Mouse (Mus musculus): ENCODE results near the gene Amot. TPM values are rescaled to one million over a fixed set of nuclear protein-coding genes. Genes with fewer than 3 reads are reported as not detected.
A peak's percentile ranks its signal among the peaks of the same experiment; 100 is the strongest.

Gene Amot
- polyA plus RNA-seq, 1 experiment from 2014 or later = 17.5 TPM

- no peak overlapping the region for H3K9ac ChIP-seq (ENCODE audit: low read length)
- no peak overlapping the region for H3K4me2 ChIP-seq (ENCODE audit: low read depth, low read length, severe bottlenecking)
- H3K4me1 ChIP-seq (replicated peaks; ENCODE audit: control insufficient read depth, insufficient read depth, low read length) = no peaks in the 10 kb centered on the region
- DNase-seq (ENCODE audit: low spot score) (no peak), ATAC-seq (replicated peaks; ENCODE audit: low FRiP score) (no peak)
- H3K27ac ChIP-seq (ENCODE audit: low read depth, low read length) = no peak overlapping the region
- H3K27me3 ChIP-seq (ENCODE audit: control insufficient read depth, insufficient read depth, low read length) = no peaks in the 10 kb centered on the region
- 87% methylated on average over 5 of the region's 5 CpGs for WGBS
- H3K9me3 ChIP-seq (ENCODE audit: control insufficient read depth, low read length) = no peaks in the 10 kb centered on the region
- no peak overlapping the region for H3K4me3 ChIP-seq (ENCODE audit: low read depth, low read length)
- no peaks in the 10 kb centered on the region for H3K36me3 ChIP-seq (ENCODE audit: control insufficient read depth, insufficient read depth, low read length)
Measured at GRCm38 (mm10) chrX:145489950-145490349, 15.0 kb downstream of the Amot start.

- DNase-seq (ENCODE audit: low spot score) (no peak), ATAC-seq (replicated peaks; ENCODE audit: low FRiP score) (no peak)
- Histone ChIP-seq H3K4me1 (replicated peaks; ENCODE audit: control insufficient read depth, insufficient read depth, low read length) (no peaks in the 10 kb centered on the region), H3K9me3 (ENCODE audit: control insufficient read depth, low read length) (no peaks in the 10 kb centered on the region), H3K27ac (ENCODE audit: low read depth, low read length) (no peak overlapping the region), H3K9ac (ENCODE audit: low read length) (no peak overlapping the region), H3K4me2 (ENCODE audit: low read depth, low read length, severe bottlenecking) (no peak overlapping the region), H3K4me3 (ENCODE audit: low read depth, low read length) (no peak overlapping the region), H3K27me3 (ENCODE audit: control insufficient read depth, insufficient read depth, low read length) (no peaks in the 10 kb centered on the region), H3K36me3 (ENCODE audit: control insufficient read depth, insufficient read depth, low read length) (no peaks in the 10 kb centered on the region)
- 72% methylated on average over 4 of the region's 4 CpGs for WGBS
Measured at GRCm38 (mm10) chrX:145485495-145485894, 19.5 kb downstream of the Amot start.

GRCm38 (mm10) chrX:145483486-145484055 lies 21.4 kb downstream of the Amot start:
- Histone ChIP-seq H3K27ac (ENCODE audit: low read depth, low read length) (no peak overlapping the region), H3K9me3 (ENCODE audit: control insufficient read depth, low read length) (no peaks in the 10 kb centered on the region), H3K27me3 (ENCODE audit: control insufficient read depth, insufficient read depth, low read length) (no peaks in the 10 kb centered on the region), H3K4me2 (ENCODE audit: low read depth, low read length, severe bottlenecking) (no peak overlapping the region), H3K4me3 (ENCODE audit: low read depth, low read length) (no peak overlapping the region), H3K9ac (ENCODE audit: low read length) (no peak overlapping the region), H3K36me3 (ENCODE audit: control insufficient read depth, insufficient read depth, low read length) (no peaks in the 10 kb centered on the region), H3K4me1 (replicated peaks; ENCODE audit: control insufficient read depth, insufficient read depth, low read length) (no peaks in the 10 kb centered on the region)
- ATAC-seq (replicated peaks; ENCODE audit: low FRiP score) = no peak
- DNase-seq (ENCODE audit: low spot score) = no peak
- WGBS = 83% methylated on average over 7 of the region's 7 CpGs

GRCm38 (mm10) chrX:145482383-145482782 lies 22.6 kb downstream of the Amot start:
- no peak for DNase-seq (ENCODE audit: low spot score)
- H3K27ac ChIP-seq (ENCODE audit: low read depth, low read length) = no peak overlapping the region
- H3K36me3 ChIP-seq (ENCODE audit: control insufficient read depth, insufficient read depth, low read length) = no peaks in the 10 kb centered on the region
- no peak overlapping the region for H3K9ac ChIP-seq (ENCODE audit: low read length)
- ATAC-seq (replicated peaks; ENCODE audit: low FRiP score) = no peak
- peaks cover 2% of the 10 kb centered on the region; the same call in 1 of the 2 replicates for H3K27me3 ChIP-seq (ENCODE audit: control insufficient read depth, insufficient read depth, low read length)
- no peak overlapping the region for H3K4me3 ChIP-seq (ENCODE audit: low read depth, low read length)
- WGBS = 84% methylated on average over 5 of the region's 5 CpGs
- no peaks in the 10 kb centered on the region for H3K4me1 ChIP-seq (replicated peaks; ENCODE audit: control insufficient read depth, insufficient read depth, low read length)
- no peaks in the 10 kb centered on the region for H3K9me3 ChIP-seq (ENCODE audit: control insufficient read depth, low read length)
- H3K4me2 ChIP-seq (ENCODE audit: low read depth, low read length, severe bottlenecking) = no peak overlapping the region

- Histone ChIP-seq H3K9me3 (ENCODE audit: control insufficient read depth, low read length) (no peaks in the 10 kb centered on the region), H3K9ac (ENCODE audit: low read length) (no peak overlapping the region), H3K36me3 (ENCODE audit: control insufficient read depth, insufficient read depth, low read length) (no peaks in the 10 kb centered on the region), H3K4me2 (ENCODE audit: low read depth, low read length, severe bottlenecking) (no peak overlapping the region), H3K4me1 (replicated peaks; ENCODE audit: control insufficient read depth, insufficient read depth, low read length) (no peaks in the 10 kb centered on the region), H3K4me3 (ENCODE audit: low read depth, low read length) (no peak overlapping the region), H3K27me3 (ENCODE audit: control insufficient read depth, insufficient read depth, low read length) (peaks cover 4% of the 10 kb centered on the region; the same call in 1 of the 2 replicates), H3K27ac (ENCODE audit: low read depth, low read length) (no peak overlapping the region)
- ATAC-seq (replicated peaks; ENCODE audit: low FRiP score) (no peak), DNase-seq (ENCODE audit: low spot score) (no peak)
- WGBS = 93% methylated on average over 10 of the region's 10 CpGs
Measured at GRCm38 (mm10) chrX:145479942-145480341, 25.0 kb downstream of the Amot start.

- H3K36me3 ChIP-seq (ENCODE audit: control insufficient read depth, insufficient read depth, low read length) = no peaks in the 10 kb centered on the region
- 75% methylated on average over 3 of the region's 3 CpGs for WGBS
- H3K4me2 ChIP-seq (ENCODE audit: low read depth, low read length, severe bottlenecking) = no peak overlapping the region
- H3K9ac ChIP-seq (ENCODE audit: low read length) = no peak overlapping the region
- H3K27me3 ChIP-seq (ENCODE audit: control insufficient read depth, insufficient read depth, low read length) = peaks cover 4% of the 10 kb centered on the region; the same call in 1 of the 2 replicates
- no peaks in the 10 kb centered on the region for H3K9me3 ChIP-seq (ENCODE audit: control insufficient read depth, low read length)
- no peaks in the 10 kb centered on the region for H3K4me1 ChIP-seq (replicated peaks; ENCODE audit: control insufficient read depth, insufficient read depth, low read length)
- ATAC-seq (replicated peaks; ENCODE audit: low FRiP score) (peak; percentile 30; the same call in 1 of the 2 replicates), DNase-seq (ENCODE audit: low spot score) (no peak)
- H3K27ac ChIP-seq (ENCODE audit: low read depth, low read length) = 0 out of 2 replicates have a peak overlapping the region, but pooled peaks have one; percentile 25
- no peak overlapping the region for H3K4me3 ChIP-seq (ENCODE audit: low read depth, low read length)
Measured at GRCm38 (mm10) chrX:145477725-145478194, 27.2 kb downstream of the Amot start.

- 68% methylated on average over 5 of the region's 5 CpGs for WGBS
- H3K4me3 ChIP-seq (ENCODE audit: low read depth, low read length) = no peak overlapping the region
- peaks cover 4% of the 10 kb centered on the region; the same call in 1 of the 2 replicates for H3K27me3 ChIP-seq (ENCODE audit: control insufficient read depth, insufficient read depth, low read length)
- no peak overlapping the region for H3K27ac ChIP-seq (ENCODE audit: low read depth, low read length)
- ATAC-seq (replicated peaks; ENCODE audit: low FRiP score) = no peak
- no peak for DNase-seq (ENCODE audit: low spot score)
- H3K4me2 ChIP-seq (ENCODE audit: low read depth, low read length, severe bottlenecking) = no peak overlapping the region
- no peaks in the 10 kb centered on the region for H3K4me1 ChIP-seq (replicated peaks; ENCODE audit: control insufficient read depth, insufficient read depth, low read length)
- H3K36me3 ChIP-seq (ENCODE audit: control insufficient read depth, insufficient read depth, low read length) = no peaks in the 10 kb centered on the region
- H3K9me3 ChIP-seq (ENCODE audit: control insufficient read depth, low read length) = no peaks in the 10 kb centered on the region
- no peak overlapping the region for H3K9ac ChIP-seq (ENCODE audit: low read length)
Measured at GRCm38 (mm10) chrX:145477003-145477724, 27.8 kb downstream of the Amot start.

- no peaks in the 10 kb centered on the region for H3K4me1 ChIP-seq (replicated peaks; ENCODE audit: control insufficient read depth, insufficient read depth, low read length)
- ATAC-seq (replicated peaks; ENCODE audit: low FRiP score) (no peak), DNase-seq (ENCODE audit: low spot score) (no peak)
- WGBS = 95% methylated on average over 6 of the region's 6 CpGs
- no peak overlapping the region for H3K27ac ChIP-seq (ENCODE audit: low read depth, low read length)
- H3K27me3 ChIP-seq (ENCODE audit: control insufficient read depth, insufficient read depth, low read length) = no peaks in the 10 kb centered on the region; the same call in 1 of the 2 replicates
- H3K9ac ChIP-seq (ENCODE audit: low read length) = no peak overlapping the region
- H3K4me3 ChIP-seq (ENCODE audit: low read depth, low read length) = no peak overlapping the region
- no peak overlapping the region for H3K4me2 ChIP-seq (ENCODE audit: low read depth, low read length, severe bottlenecking)
- H3K36me3 ChIP-seq (ENCODE audit: control insufficient read depth, insufficient read depth, low read length) = no peaks in the 10 kb centered on the region
- H3K9me3 ChIP-seq (ENCODE audit: control insufficient read depth, low read length) = no peaks in the 10 kb centered on the region
Measured at GRCm38 (mm10) chrX:145468264-145468663, 36.7 kb downstream of the Amot start.
